Mouse (Mus musculus): ENCODE measurements at regions not wholly inside any gene's neighbourhood (a gene's known extent, or its start where the extent isn't known, plus 50 kb on each side); places are given as distances from the start of the nearest gene placed in this dataset.

DNA sequence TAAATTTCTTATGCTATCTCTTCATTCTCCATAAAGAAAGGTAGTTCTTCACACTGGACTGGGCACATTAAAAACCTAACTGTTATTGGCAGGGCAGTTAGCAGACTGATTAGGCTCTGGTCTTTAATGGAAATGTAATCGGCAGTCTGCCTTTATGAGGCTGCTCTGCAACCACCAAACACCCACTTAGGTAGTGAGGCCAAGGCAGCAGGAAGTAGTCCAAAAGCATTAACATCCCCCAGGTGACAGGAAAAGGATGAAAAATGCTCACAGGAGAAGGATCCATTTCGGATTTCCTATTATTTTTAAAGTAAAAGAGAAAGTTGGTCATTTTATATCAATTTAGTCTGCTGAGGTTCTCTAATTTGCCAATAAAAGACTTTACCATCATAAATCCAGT, 528.9 kb upstream of the Dppa4 start:
- no peak for DNase-seq

DNA sequence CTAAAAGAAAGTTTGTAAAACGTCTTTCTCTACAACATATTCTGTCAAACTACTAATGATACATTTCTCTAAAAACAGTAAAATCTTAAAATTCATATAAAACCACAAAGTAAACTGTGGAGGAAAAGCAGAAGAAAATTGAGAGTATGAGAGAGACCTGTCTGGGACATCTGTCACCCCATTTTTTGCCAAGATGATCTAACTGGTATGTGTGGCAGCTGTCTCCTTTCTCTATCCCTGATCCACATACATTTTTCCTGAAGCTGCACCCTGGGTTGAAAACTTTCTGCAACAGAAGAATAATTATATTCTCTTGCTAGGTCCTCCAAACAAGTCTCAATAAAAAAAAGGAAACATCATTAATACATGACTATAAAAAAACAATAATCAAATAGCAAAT, 525.2 kb upstream of the Dppa4 start:
- DNase-seq = no peak

DNA sequence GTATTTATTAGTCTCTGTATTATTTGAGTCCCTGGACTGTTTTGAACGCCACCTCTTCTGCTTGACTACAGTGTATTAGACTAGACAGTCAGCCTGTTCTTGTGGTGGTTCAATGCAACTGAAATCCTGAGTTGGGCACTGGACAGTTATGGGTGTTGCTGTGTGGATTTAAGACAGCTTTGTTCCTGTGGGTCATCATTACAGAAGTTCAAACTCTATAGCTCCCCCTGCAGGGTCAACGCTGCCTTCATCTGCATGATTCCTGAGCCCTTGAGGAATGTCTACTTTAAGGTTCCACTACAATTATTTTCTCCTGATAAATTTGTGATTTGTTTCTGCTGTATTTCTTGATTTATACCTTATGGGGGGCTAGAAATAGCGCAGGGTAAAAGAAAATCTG, 517.8 kb upstream of the Dppa4 start:
- DNase-seq = peak; percentile 37

DNA sequence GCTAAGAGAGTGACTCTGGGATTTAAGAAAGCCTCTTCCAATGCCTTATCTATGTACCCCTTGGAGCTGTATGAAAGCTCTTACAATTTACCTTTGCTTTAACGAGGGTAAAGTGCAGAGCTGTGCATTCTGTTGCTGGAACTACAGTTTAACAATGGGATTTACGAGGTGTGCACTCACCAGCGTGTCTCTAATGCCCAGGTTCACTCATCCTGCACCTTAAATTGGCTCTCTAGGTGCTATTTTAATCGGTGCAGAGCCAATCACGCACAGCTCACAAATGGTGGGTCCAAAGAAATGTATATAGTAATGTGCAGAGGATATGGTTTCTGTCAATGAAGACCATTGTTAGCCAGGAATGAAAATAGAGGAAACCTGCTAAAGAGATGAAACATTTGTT, 495.0 kb upstream of the Dppa4 start:
- DNase-seq = no peak

DNA sequence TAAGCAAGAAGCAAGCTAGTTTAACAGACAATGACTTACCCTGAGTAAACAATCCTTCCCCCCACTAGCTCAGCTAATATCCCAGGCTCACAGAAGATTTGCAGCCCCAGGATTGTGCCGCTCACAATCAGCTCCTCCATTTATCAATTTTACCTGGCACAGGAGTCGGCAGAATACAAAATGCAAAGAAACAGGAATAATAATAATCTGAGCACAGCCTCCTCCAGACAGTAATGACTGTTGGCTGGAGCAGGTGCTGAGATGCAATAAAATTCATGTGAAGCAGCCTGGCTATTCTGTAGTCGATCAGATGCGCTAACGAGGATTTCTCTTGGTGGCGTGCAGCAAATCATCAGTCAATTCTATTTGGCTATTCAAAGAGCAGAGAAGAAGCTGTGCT, 492.9 kb upstream of the Dppa4 start:
- DNase-seq = no peak

DNA sequence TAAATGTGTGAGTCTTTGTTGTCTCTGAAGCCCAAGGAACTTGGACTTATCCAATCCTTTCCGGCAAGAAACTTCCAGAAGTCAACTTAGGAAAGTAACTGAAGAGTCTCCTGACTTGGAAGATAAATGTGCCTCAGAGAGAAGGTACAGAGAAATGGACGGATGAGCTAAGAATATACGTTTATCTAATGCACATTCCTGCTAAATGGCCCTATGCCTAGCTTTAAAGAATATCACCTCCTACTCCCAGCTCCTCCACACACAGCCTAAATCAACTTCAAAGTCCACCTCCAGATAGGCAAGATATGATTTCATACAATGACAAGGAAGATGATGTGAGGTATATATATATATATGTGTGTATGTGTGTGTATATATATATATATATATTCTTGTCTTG, 492.1 kb upstream of the Dppa4 start:
- DNase-seq = no peak

DNA sequence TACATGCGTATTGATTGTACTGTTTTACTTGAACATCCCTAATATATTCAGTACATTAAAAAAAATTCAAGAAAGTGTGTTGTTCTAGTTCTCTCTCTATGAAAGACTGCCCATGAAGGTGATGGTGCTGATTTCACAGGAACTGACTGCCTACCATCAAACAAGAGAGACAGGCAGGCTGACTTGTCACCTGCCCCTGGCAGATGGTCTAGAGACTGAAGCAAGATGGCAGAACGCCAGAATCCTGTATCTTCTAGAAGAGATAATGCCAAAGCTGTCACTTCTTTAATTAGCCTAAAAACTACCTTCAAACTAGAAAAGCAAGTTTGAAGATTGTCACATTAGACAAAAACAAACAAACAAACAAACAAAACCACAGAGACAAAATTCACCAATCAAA, 484.7 kb upstream of the Dppa4 start:
- DNase-seq = no peak

DNA sequence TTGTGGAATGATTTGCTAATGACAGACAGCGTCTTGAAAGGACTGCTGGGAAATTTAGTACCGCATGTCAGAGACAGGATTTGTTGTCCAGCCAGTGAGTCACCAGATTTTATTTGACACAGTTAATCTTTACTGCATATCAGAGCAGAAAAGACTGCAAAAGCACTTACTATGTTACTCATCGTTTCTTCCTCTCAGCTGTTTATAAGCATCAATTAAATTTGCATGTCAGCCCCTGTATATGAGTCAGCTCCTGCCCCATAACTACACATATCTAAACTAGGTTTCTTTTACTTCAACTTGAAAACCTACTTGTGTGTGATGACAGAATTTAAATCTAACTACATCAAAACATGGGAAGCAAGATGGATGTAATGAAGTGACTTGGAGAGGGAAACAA, 440.4 kb upstream of the Dppa4 start:
- no peak for DNase-seq

DNA sequence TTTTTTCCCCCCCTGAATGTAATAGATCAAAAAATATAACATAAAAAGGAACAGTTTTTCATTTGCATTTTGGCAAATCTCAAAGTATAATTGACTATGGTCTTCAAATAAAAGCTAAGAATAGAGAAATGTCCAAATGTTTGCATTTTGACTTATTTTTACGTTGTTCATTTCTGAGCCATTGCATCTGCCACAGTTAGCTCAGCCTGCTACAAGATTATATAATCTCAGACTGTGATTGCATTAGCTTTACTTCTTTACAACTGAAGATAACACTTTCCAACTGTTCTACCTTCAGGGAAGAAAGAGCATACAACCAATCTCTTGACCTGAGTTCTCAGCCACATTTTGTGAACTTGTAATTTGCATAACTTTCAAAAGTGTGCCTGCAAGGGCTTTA, 431.9 kb upstream of the Dppa4 start:
- DNase-seq = no peak

DNA sequence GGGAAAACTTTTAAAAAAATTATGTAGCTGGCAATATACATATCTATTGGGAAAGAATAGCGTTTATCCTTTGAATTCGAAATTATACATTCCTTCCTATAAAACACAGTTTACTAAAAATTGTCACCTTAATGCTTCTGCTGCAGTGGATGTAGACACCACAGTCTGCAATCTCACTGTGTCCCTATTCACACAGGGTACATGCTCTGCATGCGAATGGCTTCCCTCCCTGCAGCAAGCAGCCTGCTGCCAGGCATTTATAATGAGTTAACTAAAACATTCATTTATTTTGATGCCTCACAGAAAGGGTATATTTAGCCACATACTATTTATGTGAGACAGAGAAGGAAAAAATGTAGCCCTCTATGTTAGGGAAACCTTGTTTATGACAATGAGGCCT, 423.7 kb upstream of the Dppa4 start:
- no peak for DNase-seq

DNA sequence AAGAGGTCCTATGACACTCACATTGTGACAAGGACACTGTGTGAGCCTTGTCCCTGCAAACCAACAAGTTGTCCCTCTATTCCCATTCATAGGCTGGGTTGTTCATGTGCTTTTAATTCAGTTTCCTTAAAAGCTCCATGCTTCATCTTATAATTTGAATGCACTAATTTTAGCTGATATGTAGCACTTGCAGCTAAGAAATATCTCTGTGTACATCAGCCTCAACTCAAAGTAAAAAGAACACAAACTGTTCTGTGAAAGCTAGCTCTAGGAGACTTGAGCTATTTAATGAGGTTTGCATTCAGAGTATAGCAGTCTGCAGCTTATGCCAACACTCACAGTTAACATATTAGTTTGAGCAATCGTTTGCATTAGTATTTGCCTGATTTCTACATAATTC, 408.3 kb upstream of the Dppa4 start:
- DNase-seq = no peak

DNA sequence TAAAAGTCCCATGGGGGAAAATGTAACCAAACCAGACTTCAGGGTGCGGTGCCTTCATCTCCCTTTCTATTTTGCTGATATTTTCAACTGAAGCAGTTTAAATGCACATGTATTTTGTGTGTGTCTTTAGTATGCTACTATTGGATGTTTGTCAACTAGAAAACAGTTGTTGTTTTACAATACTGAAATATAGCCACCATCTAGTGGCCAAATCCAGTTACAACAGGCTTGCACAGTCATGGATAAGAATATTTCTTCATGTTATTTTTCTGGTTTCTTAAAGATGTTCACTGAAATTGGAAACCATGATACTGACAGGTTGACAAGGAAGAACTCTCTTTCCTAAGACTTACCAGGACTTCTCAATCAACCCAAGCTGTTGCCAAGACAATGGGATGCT, 400.1 kb upstream of the Dppa4 start:
- DNase-seq = no peak

DNA sequence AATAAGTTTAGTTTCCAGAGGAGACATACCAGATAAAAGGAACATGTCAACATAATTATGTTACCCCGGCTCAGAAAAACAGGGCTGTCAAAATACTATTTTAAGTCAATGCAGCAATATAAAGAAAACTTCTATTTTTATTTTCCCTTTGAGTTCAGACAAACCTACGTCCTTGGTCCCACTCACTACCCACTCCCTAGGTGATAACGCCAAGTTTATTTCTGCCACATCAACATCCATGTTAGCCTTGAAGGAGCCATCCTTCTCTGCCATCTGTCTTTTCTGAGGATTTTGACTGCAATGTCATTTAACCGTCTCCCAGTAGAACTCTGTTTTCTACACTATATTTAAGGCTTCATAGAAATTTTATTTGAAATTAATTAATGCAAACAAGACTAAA, 396.5 kb upstream of the Dppa4 start:
- DNase-seq = no peak

DNA sequence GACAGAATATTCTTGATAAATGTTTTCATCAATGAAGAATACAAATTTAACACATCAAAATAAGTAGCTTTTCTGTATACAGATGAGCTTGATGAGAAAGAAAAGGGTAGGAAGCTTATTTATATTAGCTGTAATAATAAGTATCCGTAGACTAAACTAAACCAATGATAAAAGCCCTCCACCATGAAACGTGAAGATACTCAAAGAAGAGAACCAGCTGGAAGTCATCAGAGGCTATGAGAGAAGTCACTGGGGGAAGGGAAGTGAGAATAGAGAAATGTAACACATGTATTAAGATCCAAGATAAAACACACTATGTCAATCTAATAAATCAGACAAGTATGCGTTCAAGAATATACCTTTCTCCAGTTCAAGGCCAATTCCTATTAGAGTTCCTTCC, 382.7 kb upstream of the Dppa4 start:
- DNase-seq = no peak

DNA sequence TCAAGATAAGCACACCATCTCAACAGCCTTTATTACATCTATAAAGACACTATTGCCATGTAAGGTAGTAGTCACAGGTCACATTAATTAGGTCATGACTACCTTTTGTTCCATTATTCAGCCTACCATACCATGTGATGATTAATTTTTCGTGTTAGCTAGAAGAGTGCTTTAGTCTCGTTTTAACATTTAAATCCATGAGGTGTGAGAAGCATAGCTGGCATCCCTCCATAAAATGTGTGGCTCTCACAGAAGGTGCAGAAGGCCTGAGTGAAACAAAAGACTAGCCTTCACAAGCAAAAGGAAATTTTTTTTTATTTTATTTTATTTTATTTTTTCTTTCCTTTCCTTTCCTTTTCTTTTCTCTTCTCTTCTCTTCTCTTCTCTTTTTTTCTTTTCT, 345.5 kb upstream of the Dppa4 start:
- DNase-seq = no peak
